Mouse (Mus musculus): ENCODE measurements around the gene Dennd6b. TPM values are rescaled to one million over a fixed set of nuclear protein-coding genes. Genes with fewer than 3 reads are reported as not detected.

Gene Dennd6b
- polyA plus RNA-seq, 1 experiment from 2014 or later, result 62.2 TPM

GRCm38 (mm10) chr15:89140048-89140658 is 56.1 kb downstream of the Dennd6b start:
- Histone ChIP-seq H3K9me3 (no peaks in the 10 kb centered on the region), H3K9ac (replicated peaks) (peak overlapping the region; percentile 57), H3K4me2 (replicated peaks) (peak overlapping the region; percentile 88), H3K4me3 (peak overlapping the region; percentile 42), H3K36me3 (peaks cover 6% of the 10 kb centered on the region; the same call in 1 of the 2 replicates), H3K27me3 (peaks cover 9% of the 10 kb centered on the region; the same call in 1 of the 2 replicates), H3K27ac (replicated peaks) (no peak overlapping the region), H3K4me1 (peaks cover 19% of the 10 kb centered on the region)
- peak; percentile 57 for ATAC-seq (replicated peaks)
- WGBS, result under 1% methylated on average over 53 of the region's 53 CpGs

DNA sequence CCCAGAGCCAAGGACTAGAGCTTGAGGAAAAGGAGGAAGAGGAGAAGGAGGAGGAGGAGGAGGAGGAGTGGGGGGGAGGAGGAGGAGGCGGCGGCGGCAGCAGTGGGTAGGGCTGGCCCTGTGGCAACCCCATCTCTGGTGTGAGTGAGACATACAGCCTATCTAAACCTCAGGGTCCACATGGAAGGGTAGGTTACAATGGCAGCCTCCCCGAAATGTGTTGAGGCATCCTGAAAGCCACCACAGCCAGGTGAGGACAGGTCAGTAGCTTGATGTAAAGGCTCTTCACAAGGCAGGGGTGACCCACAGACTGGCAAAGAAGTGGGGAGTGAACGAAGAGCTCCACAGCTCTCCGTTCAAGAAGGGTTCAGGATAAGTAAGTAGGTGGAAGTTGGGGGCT is 57.8 kb downstream of the Dennd6b start:
- Histone ChIP-seq H3K27me3 (peaks cover 9% of the 10 kb centered on the region; the same call in 1 of the 2 replicates), H3K4me3 (no peak overlapping the region), H3K4me1 (peaks cover 19% of the 10 kb centered on the region), H3K36me3 (no peaks in the 10 kb centered on the region), H3K9me3 (no peaks in the 10 kb centered on the region), H3K27ac (replicated peaks) (no peak overlapping the region), H3K4me2 (replicated peaks) (no peak overlapping the region), H3K9ac (replicated peaks) (no peak overlapping the region)
- 95% methylated on average over 6 of the region's 6 CpGs for WGBS
- no peak for ATAC-seq (replicated peaks)

DNA sequence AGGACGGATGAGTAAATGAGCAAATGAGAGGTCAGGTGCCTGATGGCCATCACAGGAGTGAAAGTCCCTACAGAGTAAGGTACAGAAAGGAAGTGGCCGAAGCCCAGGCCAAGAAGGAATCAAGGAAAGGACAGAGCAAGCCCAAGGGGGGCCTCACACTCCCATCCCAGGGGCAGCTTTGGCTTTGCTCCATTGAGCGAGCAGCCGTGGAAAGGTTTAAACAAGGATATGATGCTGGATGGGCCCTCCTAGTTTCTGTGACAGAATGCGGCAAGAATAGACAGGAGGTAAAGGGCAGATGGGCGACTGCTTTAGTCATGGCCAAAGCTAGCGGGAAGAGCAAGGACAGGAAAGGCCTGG is 58.3 kb downstream of the Dennd6b start:
- 88% methylated on average over 7 of the region's 7 CpGs for WGBS
- no peak for ATAC-seq (replicated peaks)
- Histone ChIP-seq H3K36me3 (no peaks in the 10 kb centered on the region), H3K27ac (replicated peaks) (no peak overlapping the region), H3K9me3 (no peaks in the 10 kb centered on the region), H3K4me3 (no peak overlapping the region), H3K27me3 (peaks cover 9% of the 10 kb centered on the region; the same call in 1 of the 2 replicates), H3K4me2 (replicated peaks) (no peak overlapping the region), H3K4me1 (peaks cover 19% of the 10 kb centered on the region), H3K9ac (replicated peaks) (no peak overlapping the region)

- no peak for ATAC-seq (replicated peaks)
- Histone ChIP-seq H3K4me3 (no peak overlapping the region), H3K27ac (replicated peaks) (no peak overlapping the region), H3K9me3 (no peaks in the 10 kb centered on the region), H3K9ac (replicated peaks) (no peak overlapping the region), H3K4me2 (replicated peaks) (no peak overlapping the region), H3K36me3 (no peaks in the 10 kb centered on the region), H3K4me1 (peaks cover 19% of the 10 kb centered on the region), H3K27me3 (peaks cover 9% of the 10 kb centered on the region; the same call in 1 of the 2 replicates)
- whole genome bisulfite sequencing, result 73% methylated on average over 11 of the region's 11 CpGs
These were observed 58.8 kb downstream of the Dennd6b start for GRCm38 (mm10) chr15:89137378-89138045.

- peaks cover 9% of the 10 kb centered on the region; the same call in 1 of the 2 replicates for H3K27me3 ChIP-seq
- no peaks in the 10 kb centered on the region for H3K36me3 ChIP-seq
- H3K9ac ChIP-seq (replicated peaks), result no peak overlapping the region
- H3K27ac ChIP-seq (replicated peaks), result no peak overlapping the region
- peaks cover 19% of the 10 kb centered on the region for H3K4me1 ChIP-seq
- ATAC-seq (replicated peaks), result no peak
- no peak overlapping the region for H3K4me2 ChIP-seq (replicated peaks)
- H3K4me3 ChIP-seq, result no peak overlapping the region
- 91% methylated on average over 5 of the region's 5 CpGs for WGBS
- H3K9me3 ChIP-seq, result no peaks in the 10 kb centered on the region
These were observed 59.7 kb downstream of the Dennd6b start for GRCm38 (mm10) chr15:89136461-89137155.

Small RNA genes lying within 50 kb of the gene (microRNA-seq; reads per million reads assigned to microRNA genes)
- gene Mir6958 (3.5 reads per million, percentile 10 among the genes with 10 or more reads in this experiment), gene Mir7118 (not detected)

Other genes with a start within 250 kb of the Dennd6b start
- gene Ttll8, start 242.1 kb downstream of the Dennd6b start, polyA plus RNA-seq (2015; fragmentation: Nextera tagmentation; extraction: Ambion mirVana), result 0.14 TPM in 1 of 2 replicates, not detected in the other
- gene Mlc1, start 217.5 kb downstream of the Dennd6b start, polyA plus RNA-seq (2015; fragmentation: Nextera tagmentation; extraction: Ambion mirVana), result 29.6 and 36.6 TPM in 2 replicates
- not detected in 2 replicates for gene Mov10l1, start 213.6 kb downstream of the Dennd6b start, polyA plus RNA-seq (2015; fragmentation: Nextera tagmentation; extraction: Ambion mirVana)
- 3.6 and 4.6 TPM in 2 replicates for gene Panx2, start 136.8 kb downstream of the Dennd6b start, polyA plus RNA-seq (2015; fragmentation: Nextera tagmentation; extraction: Ambion mirVana)
- 39.3 and 39.9 TPM in 2 replicates for gene Trabd, start 121.4 kb downstream of the Dennd6b start, polyA plus RNA-seq (2015; fragmentation: Nextera tagmentation; extraction: Ambion mirVana)
- 25.0 and 26.0 TPM in 2 replicates for gene Selenoo, start 107.4 kb downstream of the Dennd6b start, polyA plus RNA-seq (2015; fragmentation: Nextera tagmentation; extraction: Ambion mirVana)
- gene Tubgcp6, start 73.4 kb downstream of the Dennd6b start, polyA plus RNA-seq (2015; fragmentation: Nextera tagmentation; extraction: Ambion mirVana), result 17.5 and 17.7 TPM in 2 replicates
- 31.5 and 38.6 TPM in 2 replicates for gene Hdac10, start 67.8 kb downstream of the Dennd6b start, polyA plus RNA-seq (2015; fragmentation: Nextera tagmentation; extraction: Ambion mirVana)
- gene Mapk12, start 55.8 kb downstream of the Dennd6b start, polyA plus RNA-seq (2015; fragmentation: Nextera tagmentation; extraction: Ambion mirVana), result 5.5 and 5.8 TPM in 2 replicates
- gene Mapk11, start 46.9 kb downstream of the Dennd6b start, polyA plus RNA-seq (2015; fragmentation: Nextera tagmentation; extraction: Ambion mirVana), result 42.8 and 42.9 TPM in 2 replicates
- 113 and 118 TPM in 2 replicates for gene Plxnb2, start 15.7 kb downstream of the Dennd6b start, polyA plus RNA-seq (2015; fragmentation: Nextera tagmentation; extraction: Ambion mirVana)
- 79.8 and 83.6 TPM in 2 replicates for gene Ppp6r2, start 15.1 kb upstream of the Dennd6b start, polyA plus RNA-seq (2015; fragmentation: Nextera tagmentation; extraction: Ambion mirVana)
- gene Sbf1, start 118.8 kb upstream of the Dennd6b start, polyA plus RNA-seq (2015; fragmentation: Nextera tagmentation; extraction: Ambion mirVana), result 79.0 and 83.4 TPM in 2 replicates
- not detected in 2 replicates for gene Adm2, start 126.2 kb upstream of the Dennd6b start, polyA plus RNA-seq (2015; fragmentation: Nextera tagmentation; extraction: Ambion mirVana)
- not detected in 2 replicates for gene Miox, start 137.9 kb upstream of the Dennd6b start, polyA plus RNA-seq (2015; fragmentation: Nextera tagmentation; extraction: Ambion mirVana)
- 31.6 and 33.0 TPM in 2 replicates for gene Lmf2, start 159.2 kb upstream of the Dennd6b start, polyA plus RNA-seq (2015; fragmentation: Nextera tagmentation; extraction: Ambion mirVana)
- 127 and 149 TPM in 2 replicates for gene Ncaph2, start 159.2 kb upstream of the Dennd6b start, polyA plus RNA-seq (2015; fragmentation: Nextera tagmentation; extraction: Ambion mirVana)
- gene Sco2, start 177.3 kb upstream of the Dennd6b start, polyA plus RNA-seq (2015; fragmentation: Nextera tagmentation; extraction: Ambion mirVana), result 9.0 and 10.2 TPM in 2 replicates
- 1.8 and 2.4 TPM in 2 replicates for gene Tymp, start 180.5 kb upstream of the Dennd6b start, polyA plus RNA-seq (2015; fragmentation: Nextera tagmentation; extraction: Ambion mirVana)
- 1.8 and 4.0 TPM in 2 replicates for gene Odf3b, start 182.8 kb upstream of the Dennd6b start, polyA plus RNA-seq (2015; fragmentation: Nextera tagmentation; extraction: Ambion mirVana)
- not detected in 2 replicates for gene Klhdc7b, start 188.4 kb upstream of the Dennd6b start, polyA plus RNA-seq (2015; fragmentation: Nextera tagmentation; extraction: Ambion mirVana)
- gene Syce3, start 214.0 kb upstream of the Dennd6b start, polyA plus RNA-seq (2015; fragmentation: Nextera tagmentation; extraction: Ambion mirVana), result not detected in 2 replicates
- 0.52 and 0.95 TPM in 2 replicates for gene Cpt1b, start 229.4 kb upstream of the Dennd6b start, polyA plus RNA-seq (2015; fragmentation: Nextera tagmentation; extraction: Ambion mirVana)
- gene C730034F03Rik, start 233.1 kb upstream of the Dennd6b start, polyA plus RNA-seq (2015; fragmentation: Nextera tagmentation; extraction: Ambion mirVana), result 5.5 and 6.4 TPM in 2 replicates
- 0.29 TPM in 1 of 2 replicates, not detected in the other for gene Gm44502, start 233.2 kb upstream of the Dennd6b start, polyA plus RNA-seq (2015; fragmentation: Nextera tagmentation; extraction: Ambion mirVana)
- 70.5 and 75.8 TPM in 2 replicates for gene Chkb, start 233.4 kb upstream of the Dennd6b start, polyA plus RNA-seq (2015; fragmentation: Nextera tagmentation; extraction: Ambion mirVana)